Mouse (Mus musculus) fat pad, adult 2 months (tissue): ENCODE results near the gene Zfp853.

Source experiments
- DNase-seq: peaks from one replicate; pipeline ENCODE4 v3.0.0-alpha.2; 2011; ENCODE audit warnings: low read depth, low spot score; ENCODE audit errors: extremely low read depth

Gene Zfp853

DNA sequence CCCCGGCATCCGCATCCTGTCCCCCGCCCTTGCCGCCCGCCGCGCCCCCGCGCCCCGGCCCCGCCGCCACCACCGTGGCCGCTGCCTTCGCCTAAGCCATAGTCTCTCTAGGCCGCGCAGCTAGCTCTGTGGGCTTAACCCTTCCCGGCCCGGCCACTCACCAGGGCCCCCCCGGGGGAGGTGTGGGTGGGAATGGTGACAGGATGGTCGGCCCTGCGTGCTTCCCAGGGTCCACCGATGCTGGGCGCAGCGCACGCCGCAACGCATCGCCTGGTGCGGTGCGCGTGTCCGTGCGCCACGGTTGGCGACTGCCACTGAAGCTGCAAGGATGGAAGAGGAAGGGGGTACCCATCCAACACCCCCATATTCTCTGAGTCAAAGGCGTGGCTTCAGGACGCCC is at the start of gene Zfp853:
TSS of gene Zfp853 (minus strand) at position 220 of the 400 bp plus-strand sequence.
- DNase-seq: no peak

DNA sequence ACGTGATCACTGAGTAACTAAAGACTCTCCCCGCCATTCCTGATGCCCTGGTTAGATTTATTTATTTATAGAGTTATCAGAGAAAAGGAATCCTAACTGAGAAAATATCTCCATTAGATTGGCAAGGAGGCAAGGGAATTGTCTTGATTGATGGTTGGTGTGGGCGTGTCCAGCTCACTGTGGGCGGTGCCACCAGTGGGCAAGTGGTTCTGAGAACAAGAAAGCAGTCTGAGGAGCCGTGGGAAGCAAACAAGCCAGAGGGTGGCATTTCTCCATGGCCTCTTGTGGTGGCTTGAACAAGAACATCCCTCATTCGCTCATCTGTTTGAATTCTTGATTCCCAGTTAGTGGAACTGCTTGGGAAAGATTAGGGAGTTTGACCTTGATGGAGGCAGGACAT is 46.2 kb upstream of the Zfp853 start:
- no peak for DNase-seq

DNA sequence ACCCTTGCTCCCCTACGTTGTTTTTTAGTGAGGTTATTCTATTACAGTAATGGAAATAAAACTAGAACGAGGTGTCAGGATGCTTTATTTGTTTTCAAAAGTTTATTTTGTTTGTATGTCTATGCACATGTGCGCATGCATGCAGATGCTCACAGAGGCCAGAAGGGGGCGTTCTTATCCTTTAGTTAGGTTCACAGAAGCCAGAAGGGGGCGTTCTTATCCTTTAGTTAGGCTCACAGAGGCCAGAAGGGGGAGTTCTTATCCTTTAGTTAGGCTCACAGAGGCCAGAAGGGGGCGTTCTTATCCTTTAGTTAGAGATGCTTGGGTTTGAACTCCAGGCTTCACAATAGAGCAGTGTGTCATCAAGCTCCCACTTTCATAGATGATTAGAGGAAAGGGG is 43.1 kb upstream of the Zfp853 start:
- no peak for DNase-seq

DNA sequence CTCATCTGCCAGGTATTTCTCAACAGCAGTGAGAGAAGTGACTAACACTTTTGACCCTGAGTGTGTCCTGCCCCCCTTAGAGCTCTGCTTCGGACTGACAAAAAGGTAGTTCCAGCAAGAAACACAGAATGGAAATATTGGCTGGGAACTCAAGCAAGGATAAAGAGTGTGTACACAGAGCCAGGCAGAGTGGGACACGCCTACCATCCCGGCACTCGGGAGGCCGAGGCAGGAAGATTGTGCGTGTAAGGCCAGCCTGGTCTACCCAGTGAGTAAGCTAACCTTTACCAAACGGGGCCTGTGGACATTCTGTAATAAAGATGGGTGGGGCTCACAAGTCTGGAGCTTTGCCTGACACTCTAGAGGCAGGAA is 41.7 kb upstream of the Zfp853 start:
- DNase-seq: no peak

DNA sequence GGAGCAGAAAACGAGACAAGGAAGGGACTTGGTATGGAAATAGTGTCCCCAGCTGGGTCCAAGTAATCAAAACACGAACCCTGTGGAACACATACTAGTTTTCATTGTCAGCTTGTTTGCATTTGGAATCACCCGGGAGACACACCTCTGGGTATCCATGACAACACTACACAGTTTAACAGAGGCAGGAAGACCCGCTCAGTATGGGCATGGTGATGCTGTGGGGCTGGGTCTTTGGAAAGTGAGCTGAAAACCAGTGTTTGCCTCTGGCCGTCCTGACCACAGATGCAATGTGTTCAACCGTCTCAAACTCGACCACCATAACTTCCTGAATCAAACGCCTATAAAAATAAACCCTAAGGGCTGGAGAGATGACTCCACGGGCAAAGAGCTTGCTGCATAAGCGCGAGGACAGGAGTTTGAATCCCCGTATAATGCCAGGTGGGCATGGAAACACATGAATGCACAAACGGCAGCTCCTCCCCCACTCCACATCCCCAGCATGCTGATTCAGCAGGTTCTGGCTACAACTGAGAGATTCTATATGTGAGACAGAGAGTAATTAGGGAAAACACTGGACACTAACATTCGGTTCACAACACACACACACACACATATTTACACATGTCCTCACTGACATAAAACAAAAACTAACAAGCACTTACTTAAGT is 41.1 kb upstream of the Zfp853 start:
- DNase-seq: no peak

DNA sequence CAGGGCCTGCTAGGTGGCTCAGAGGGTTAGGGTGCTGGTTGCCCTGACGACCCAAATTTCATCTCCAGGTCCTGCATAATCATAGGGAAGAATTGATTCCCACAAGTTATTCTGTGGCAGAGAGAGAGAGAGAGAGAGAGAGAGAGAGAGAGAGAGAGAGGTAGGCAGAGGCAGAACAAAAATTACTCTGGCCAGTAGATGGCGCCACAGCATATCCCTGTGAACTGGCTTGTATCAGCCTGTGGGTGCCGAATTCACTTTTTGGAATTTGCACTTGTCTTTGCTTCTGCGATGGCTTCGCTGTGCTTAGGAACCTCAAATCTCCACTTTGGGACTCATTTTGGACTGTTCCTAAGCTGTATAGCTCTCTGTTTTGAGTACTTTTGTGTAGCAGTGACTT is 40.4 kb upstream of the Zfp853 start:
- DNase-seq: no peak

DNA sequence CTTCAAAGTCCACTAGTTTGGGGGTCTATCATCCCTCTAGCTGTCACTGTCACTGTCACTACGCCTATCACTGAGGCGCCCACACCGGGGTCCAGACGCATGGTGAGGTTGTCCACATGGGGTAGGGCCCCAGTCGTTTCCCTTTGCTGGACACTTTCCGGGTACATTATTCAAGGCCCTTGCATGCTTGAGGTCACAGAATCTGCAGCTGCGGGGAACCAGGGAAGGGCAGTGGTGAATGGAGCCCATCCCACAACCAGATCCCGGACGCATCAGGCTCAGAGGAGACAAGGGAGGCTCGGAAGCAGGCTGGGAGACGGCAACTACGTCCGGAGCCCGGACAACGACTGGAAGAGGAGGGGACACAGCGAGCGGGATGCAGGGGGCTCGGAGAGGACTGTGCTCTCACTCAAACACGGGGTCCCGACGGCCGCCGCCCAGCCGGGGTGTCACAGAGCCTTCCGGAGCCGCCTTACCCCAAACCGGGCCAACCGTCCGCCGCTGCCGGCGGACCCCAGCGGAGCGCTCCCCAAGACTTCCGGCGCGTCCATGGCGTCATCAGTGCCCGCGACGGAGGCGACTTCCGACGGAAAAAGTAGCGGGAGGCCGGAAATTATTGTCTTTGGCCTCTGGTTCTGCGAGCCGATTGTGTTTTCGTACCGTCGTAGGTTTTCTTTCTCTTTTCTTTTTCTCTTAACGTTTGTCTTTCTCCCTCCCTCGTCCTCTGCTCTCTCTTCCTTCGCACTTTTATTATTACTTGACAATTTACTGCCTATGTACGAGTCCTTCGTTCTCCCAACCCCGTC is 35.5 kb upstream of the Zfp853 start, which contains the start of gene Zdhhc4:
TSS of gene Zdhhc4 (minus strand) at position 567 of the 806 bp plus-strand sequence.
- peak; percentile 25 for DNase-seq

DNA sequence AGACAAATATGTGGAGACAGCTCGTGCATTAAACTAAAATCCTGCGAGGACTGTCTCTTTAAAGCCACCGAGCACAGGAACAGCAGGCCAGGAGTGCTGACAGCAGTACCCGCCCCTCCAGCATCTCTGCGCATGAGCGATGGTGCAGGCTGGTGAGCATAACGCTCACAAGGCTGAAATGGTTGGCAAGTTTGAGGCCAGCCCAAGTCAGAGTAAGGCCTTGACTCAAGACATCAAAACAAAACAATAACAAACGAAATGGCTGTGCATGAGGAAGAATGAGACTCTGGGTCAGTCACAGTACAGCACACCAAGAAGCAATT is 23.8 kb upstream of the Zfp853 start:
- DNase-seq: no peak

DNA sequence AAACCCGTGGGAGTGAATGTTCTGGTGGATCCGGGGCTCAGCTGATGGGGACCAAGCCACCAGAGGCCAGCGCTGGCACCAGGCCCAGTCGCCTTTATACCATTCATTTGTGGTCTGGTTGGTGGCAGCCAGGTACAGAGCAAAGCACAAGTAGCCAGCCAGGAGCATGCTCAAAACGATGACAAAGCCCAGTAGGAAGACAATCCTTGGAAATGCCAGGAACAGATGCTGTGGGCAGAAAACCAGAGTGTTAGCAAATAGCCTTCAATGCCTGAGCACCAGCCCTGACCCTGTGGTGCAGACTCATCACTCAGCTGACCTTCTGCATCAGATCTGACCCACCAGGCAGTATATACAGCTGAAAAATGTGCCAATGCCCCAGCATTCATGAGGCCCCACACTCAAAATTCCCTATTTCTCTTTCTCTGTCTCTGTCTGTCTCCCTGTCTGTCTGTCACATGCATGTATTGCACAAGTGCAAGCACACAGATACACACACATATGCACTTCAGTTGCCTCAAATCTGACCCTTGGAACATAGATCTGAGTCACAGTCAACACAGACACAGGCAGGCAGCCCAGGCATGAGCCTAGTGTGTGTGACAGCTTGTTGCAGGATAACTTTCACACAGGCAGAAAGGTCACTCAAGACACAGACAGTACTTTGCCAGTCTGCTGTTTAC is 23.3 kb upstream of the Zfp853 start:
- no peak for DNase-seq

DNA sequence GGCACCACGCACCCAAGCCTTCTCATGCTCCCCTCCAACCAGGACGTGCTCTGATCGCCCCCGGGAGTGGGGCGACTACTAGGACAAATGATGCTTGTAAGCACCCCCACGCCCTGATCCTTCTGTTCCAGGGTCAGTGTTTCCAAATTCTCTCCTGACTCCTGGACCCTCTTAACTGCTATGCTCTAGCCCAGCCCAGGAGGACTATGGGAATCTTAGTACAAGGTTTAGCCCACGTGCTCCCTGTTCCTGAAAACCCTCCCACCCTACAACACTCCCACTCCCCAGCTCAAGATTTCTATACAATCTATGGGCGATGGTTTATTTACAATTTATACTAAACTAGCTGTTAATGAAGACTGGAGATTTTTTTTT is 22.1 kb upstream of the Zfp853 start:
- no peak for DNase-seq

DNA sequence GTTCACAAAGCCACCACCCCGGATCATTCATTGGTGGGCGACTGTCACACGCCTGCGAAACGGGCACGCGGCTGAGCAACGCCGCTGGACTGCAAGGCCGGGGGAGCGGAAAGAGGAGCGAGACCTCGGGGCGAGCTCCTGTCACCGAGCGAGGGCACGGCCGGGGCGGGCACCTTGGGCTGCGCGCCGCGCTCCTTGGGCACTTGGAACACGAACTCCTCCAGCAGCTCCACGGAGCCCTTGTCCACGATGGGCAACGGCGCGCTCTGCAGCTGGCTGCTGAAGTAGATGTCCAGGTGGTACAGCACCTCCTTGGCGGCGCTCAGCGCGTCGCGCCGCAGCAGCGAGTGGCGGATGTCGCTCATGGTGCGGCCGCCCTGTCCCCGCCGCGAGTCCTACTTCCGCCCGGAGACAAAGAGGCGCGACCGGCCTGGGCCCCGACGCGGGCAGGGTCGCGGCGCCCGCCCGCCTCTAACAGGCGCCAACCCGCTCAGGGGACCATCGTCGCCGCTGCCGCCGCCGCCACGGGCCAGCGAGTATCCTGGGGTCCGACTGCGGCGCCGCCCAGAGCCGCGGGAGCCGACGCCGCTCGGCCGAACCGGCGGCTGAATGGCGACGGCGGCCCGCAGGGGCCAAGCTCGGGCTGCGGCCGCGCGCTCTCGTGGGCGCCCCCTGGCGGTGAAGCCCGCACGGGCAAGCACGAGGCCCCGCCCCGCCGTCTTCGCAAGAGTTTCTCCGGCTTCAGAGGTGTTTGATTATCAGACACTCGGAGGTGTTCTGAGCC is 21.5 kb upstream of the Zfp853 start, which contains the start of gene E130309D02Rik:
TSS of gene E130309D02Rik (minus strand) at position 631 of the 784 bp plus-strand sequence.
- DNase-seq: no peak

DNA sequence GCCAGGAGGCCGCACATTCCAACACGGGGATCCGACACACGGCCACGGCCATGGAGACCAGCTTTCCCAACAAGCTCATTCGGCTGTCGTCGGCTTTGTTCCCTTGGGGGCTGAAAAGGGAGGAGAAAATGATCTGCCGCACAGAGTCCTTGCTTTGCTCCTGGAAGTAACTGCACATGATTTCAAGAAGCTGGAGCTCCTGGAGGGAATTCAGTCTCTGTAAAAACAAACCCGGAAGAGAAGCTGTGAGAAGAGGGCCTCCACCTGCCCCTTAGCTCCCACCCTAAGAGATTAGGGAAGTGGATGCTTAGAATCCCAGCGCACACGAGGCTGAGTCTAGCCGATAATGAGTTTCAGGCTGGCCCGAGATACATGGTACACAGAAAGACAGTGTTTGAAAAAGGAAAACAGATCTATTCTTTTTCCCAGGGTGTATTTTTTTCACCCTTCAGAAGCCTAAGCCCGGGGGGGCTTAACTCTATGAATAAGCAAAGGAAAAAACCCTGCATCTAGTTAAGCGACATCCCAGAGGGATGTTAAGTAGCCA is 20.8 kb upstream of the Zfp853 start:
- DNase-seq: no peak

DNA sequence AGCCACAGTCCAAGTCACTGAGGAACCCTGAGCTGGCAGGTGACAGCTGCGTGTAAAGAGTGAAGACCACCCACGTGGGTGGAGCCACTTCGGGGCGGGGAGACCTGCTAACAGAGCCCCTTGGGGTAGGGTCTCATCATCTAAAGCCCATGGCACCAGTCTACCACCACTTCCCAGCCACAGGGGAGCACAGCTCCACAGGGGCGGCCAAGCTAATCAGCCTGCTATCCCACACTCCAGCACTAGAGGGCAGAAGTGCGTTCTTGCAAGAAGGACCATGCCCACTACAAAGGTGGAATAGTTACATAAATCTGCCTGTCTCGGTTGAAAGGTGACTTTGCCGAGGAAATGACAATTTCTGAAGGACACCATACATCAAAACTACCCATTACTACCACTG is 18.5 kb upstream of the Zfp853 start:
- no peak for DNase-seq

DNA sequence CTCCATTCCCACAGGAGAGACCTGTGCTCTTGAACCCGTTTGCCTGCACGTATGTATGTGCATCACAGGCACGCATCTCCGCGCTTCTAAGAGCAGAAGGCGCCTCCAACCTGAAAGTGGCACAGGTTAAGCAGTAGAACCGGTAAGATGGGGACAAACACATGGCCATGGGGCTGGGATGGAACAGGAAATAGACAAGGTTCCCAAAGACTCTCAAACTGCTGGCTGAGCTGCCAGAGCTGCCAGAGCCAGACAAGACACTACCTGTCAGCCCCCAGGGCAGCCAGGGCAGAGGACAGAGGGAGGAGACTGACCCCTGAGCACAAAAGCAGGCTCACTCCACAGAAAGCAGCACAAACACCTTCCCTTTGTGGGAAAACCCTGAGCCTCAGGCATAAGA is 16.5 kb upstream of the Zfp853 start:
- DNase-seq: peak; percentile 78

DNA sequence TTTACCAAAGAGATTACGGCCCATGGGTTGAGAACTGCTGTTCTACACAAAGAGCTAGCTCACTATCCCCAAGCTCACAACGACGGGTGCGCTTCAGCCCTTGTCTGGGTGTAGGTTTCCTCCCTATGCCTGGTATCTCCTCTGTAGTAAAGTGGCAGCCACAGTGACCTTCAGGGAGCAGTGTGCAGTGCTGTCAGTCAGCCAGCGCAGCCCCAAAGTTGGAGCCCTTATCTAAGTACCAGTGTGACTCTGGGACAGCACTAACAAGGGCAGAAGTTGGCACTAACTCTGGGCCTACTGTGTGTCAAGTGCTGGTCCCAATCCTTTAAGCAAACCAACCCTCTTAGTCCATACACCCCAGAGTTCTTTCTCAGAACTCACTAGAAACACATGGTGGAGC is 15.4 kb upstream of the Zfp853 start:
- DNase-seq: no peak

DNA sequence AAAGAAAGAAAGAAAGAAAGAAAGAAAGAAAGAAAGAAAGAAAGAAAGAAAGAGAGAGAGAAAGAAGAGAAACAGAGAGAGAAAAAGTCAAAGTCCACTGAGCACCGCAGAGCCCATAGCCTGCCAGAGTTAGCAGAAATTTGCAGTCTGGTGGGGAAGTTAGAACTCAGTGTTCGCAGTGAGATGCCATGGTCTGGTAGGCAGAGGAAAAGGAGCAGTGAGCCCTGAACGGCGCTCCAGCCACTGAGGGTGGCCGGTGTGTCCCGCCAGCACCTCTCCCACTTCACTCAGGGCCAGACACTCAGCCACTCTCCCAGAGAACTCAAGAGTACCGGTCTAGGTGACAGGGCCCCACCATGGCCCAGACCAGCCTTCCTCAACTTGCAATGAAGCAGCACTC is 10.8 kb upstream of the Zfp853 start:
- no peak for DNase-seq

DNA sequence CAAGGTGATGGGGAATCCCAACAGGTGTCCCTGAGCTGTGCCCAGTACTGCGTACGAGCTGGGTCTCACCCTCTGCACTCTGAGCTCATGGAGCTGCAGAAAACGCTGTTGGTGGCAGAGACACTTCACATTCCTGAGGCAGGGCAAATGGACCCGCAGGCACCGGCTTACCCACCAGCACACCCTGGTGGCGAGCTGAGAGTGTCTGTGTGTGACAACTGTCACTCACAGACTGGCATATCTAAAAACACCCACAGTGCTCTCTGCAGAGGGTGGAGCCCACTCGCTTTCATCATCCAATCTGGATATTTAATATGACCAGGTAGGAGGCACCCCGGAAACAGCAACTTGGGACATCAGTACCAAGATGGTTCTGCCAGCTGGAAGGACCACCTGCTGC is 7.9 kb upstream of the Zfp853 start:
- no peak for DNase-seq

DNA sequence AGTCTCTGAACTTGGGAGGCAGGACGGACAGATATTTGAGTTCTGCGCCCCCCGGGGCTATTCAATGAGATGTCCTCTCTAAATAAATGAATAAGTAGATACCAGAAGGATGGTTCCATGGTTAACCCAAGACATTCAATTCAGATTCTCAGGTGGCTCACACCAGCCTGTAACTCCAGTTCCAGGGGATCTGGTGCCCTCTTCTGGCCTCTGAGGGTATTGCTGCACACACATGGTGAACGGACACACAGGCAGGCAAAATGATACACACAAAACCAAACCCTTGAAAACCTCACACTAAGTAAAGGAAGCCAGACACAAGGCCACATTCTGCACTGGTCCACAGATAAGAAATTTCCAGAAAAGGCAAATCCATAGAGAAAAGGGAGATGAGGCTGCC is 6.3 kb upstream of the Zfp853 start:
- DNase-seq: no peak

DNA sequence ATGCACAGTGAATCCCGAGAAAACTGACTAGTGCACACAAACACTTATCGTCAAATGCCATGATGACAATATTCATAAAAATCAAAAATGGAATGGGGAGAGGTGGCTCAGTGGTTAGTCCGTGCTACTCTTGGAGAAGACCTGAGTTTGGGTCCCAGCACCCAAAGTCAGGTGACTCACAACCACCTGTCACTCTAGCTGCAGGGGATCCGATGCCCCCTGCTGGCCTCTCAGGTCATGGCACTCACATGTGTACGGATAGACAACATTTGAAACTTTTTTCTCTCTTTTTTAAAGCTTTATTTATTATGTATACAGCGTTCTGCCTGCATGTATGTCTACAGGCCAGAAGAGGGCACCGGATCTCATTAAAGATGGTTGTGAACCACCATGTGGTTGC is 5.0 kb upstream of the Zfp853 start:
- DNase-seq: no peak

DNA sequence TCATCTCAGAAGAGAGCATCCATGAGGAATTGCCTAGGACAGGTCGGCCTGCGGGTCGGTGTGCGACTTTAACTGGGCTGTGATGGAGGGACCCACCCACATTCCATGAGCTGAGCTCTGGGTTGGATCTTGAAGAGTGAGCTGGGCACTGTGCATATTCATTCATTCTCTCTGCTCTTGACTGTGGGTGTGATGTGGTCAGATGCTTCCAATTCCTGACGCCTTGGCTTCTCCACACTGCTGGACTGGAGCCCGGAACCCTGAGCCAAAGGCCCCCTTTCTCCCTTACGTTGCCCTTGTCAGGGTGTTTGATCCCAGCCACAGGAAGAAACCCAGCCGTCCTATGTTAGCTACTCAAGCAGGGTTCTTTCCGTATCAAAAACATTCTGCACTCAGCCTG is 4.6 kb upstream of the Zfp853 start:
- DNase-seq: no peak

DNA sequence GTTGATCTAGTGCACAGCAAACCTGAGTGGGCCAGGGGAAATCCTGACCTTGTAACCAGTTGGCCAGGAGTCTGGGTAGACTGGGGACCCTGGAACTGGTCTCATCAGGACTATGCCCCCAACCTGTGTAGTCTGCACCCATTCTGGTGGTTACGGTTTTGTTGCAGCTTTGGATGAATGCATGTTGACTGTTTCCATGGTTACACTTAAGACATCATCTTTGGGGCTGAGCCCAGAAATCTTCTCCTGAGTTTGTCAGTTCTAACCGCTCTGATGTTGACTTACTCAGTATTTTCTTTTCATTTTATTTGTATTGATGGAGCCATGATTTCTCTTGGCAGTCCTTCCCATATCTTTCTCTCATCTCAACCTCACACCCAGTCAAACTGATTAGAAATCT is 1.9 kb upstream of the Zfp853 start:
- no peak for DNase-seq
